Mouse (Mus musculus): ENCODE results near the gene Ralgps1. TPM values are rescaled to one million over a fixed set of nuclear protein-coding genes. Genes with fewer than 3 reads are reported as not detected.

Gene Ralgps1
- polyA plus RNA-seq, 1 experiment from 2014 or later, result 3.2 TPM

DNA sequence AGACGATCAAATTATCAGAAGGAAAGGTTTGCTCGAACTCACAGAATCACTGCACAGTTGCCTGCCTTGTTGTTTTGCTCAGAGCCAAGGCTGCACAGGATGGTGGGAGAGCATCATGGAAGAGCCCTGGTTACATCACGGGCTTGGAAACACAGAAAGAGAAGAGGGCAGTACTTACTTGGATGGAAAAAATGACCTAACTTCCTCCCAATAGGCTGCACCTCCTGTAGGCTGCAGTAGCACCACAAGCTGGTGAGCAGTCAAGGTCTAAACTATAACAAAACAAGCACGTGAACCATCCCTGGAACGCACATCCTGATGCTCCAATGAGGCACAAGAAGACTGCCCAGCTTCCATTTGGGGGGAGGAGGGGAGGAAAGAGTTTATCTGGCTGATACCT lies 163.2 kb downstream of the Ralgps1 start:
- H3K9me3 ChIP-seq (replicated peaks), result no peaks in the 10 kb centered on the region
- no peak overlapping the region for H3K9ac ChIP-seq
- H3K4me3 ChIP-seq (replicated peaks), result no peak overlapping the region
- no peak overlapping the region for H3K27ac ChIP-seq (replicated peaks)
- 82% methylated on average over 5 of the region's 5 CpGs for WGBS
- ATAC-seq (ENCODE audit: insufficient number of reproducible peaks, low FRiP score, low TSS enrichment, low read depth), result no peak
- H3K4me2 ChIP-seq (replicated peaks), result no peak overlapping the region
- no peaks in the 10 kb centered on the region for H3K27me3 ChIP-seq
- peaks cover 21% of the 10 kb centered on the region for H3K4me1 ChIP-seq
- no peaks in the 10 kb centered on the region for H3K36me3 ChIP-seq

DNA sequence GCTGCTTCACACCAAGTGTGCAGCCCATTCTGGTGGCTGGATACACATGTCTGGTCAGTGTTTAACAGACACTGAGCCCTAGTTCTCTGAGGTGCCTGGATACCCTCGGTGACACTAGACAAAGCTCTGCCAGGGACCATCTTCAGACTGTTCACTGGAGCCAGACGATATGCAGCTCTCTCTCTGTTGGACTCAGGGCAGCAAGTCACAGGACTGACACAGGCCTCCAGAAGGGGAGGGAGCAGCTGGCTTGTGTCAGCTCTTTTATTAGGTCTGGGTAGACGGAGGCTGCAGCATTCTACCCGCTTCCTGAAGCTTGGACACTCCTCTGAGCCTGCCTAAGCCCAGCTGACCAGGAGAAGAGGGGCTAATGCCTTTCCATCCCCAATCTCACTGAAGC lies 164.2 kb downstream of the Ralgps1 start:
- Histone ChIP-seq H3K9me3 (replicated peaks) (no peaks in the 10 kb centered on the region), H3K4me2 (replicated peaks) (no peak overlapping the region), H3K27me3 (no peaks in the 10 kb centered on the region), H3K4me1 (peaks cover 22% of the 10 kb centered on the region), H3K27ac (replicated peaks) (no peak overlapping the region), H3K4me3 (replicated peaks) (no peak overlapping the region), H3K36me3 (no peaks in the 10 kb centered on the region), H3K9ac (no peak overlapping the region)
- WGBS, result 47% methylated on average over 4 of the region's 4 CpGs
- no peak for ATAC-seq (ENCODE audit: insufficient number of reproducible peaks, low FRiP score, low TSS enrichment, low read depth)

DNA sequence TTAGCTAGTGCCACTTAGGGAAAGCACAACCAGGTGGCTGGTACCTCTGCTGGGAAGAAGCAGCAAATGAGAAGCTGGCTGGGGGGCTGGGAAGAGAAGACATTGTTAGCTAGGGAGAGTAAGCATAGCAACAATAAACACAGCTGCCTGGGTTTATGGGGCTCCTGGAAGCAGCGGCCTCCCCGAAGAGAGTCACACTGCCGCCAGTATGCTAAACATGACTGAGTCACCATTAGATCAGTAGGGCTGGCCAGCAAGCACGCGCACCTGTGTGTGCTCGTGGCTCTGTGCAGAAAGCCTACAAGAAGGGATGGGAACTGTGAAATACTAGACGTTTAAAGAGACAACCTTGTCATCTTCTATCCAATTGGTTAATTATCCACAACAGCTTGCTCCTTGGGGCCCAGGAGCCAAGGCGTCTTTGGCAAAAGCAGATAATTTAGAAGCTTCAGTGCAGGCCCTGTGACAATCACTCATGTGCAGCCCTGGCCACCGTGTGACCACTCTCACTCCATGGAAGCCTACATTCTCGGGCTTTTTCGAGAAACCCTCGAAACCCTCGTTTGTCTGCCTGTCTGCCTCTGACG lies 165.3 kb downstream of the Ralgps1 start:
- no peaks in the 10 kb centered on the region for H3K27me3 ChIP-seq
- no peak overlapping the region for H3K4me3 ChIP-seq (replicated peaks)
- 50% methylated on average over 14 of the region's 14 CpGs for WGBS
- H3K27ac ChIP-seq (replicated peaks), result no peak overlapping the region
- no peak for ATAC-seq (ENCODE audit: insufficient number of reproducible peaks, low FRiP score, low TSS enrichment, low read depth)
- no peaks in the 10 kb centered on the region for H3K9me3 ChIP-seq (replicated peaks)
- H3K4me1 ChIP-seq, result peaks cover 24% of the 10 kb centered on the region
- no peak overlapping the region for H3K9ac ChIP-seq
- H3K4me2 ChIP-seq (replicated peaks), result no peak overlapping the region
- no peaks in the 10 kb centered on the region for H3K36me3 ChIP-seq

GRCm38 (mm10) chr2:33204980-33205379 lies 166.3 kb downstream of the Ralgps1 start:
- 72% methylated on average over 5 of the region's 5 CpGs for whole genome bisulfite sequencing
- Histone ChIP-seq H3K27me3 (no peaks in the 10 kb centered on the region), H3K4me1 (peaks cover 27% of the 10 kb centered on the region), H3K4me3 (replicated peaks) (no peak overlapping the region), H3K4me2 (replicated peaks) (no peak overlapping the region), H3K9ac (no peak overlapping the region), H3K9me3 (replicated peaks) (no peaks in the 10 kb centered on the region), H3K36me3 (no peaks in the 10 kb centered on the region), H3K27ac (replicated peaks) (no peak overlapping the region)
- ATAC-seq (ENCODE audit: insufficient number of reproducible peaks, low FRiP score, low TSS enrichment, low read depth), result no peak

DNA sequence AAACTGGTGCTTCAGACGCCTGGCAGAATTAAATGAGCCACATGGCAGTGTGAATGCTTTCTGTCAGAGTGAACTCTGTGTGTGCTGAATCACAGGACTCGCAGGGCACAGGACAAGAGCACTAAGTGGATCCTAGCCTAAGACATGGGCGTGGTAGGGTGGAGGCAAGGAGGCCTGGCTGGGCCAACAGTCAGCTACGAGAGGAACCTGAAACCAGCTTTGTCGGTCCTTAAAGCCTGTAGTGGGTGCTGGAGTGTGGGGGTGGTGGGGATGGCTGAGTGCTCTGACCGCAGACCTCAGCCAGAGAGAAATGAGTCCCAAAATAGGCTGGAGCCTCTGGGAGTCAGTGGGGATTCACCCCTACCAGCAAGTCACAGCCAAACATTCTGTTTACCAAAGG lies 168.0 kb downstream of the Ralgps1 start:
- ATAC-seq (ENCODE audit: insufficient number of reproducible peaks, low FRiP score, low TSS enrichment, low read depth), result peak; percentile 40; the same call in 1 of the 2 replicates
- Histone ChIP-seq H3K9ac (no peak overlapping the region), H3K36me3 (no peaks in the 10 kb centered on the region), H3K27me3 (no peaks in the 10 kb centered on the region), H3K4me2 (replicated peaks) (no peak overlapping the region), H3K9me3 (replicated peaks) (no peaks in the 10 kb centered on the region), H3K4me3 (replicated peaks) (no peak overlapping the region), H3K4me1 (peaks cover 27% of the 10 kb centered on the region), H3K27ac (replicated peaks) (no peak overlapping the region)
- 35% methylated on average over 6 of the region's 6 CpGs for WGBS

GRCm38 (mm10) chr2:33200368-33201068 lies 170.8 kb downstream of the Ralgps1 start:
- Histone ChIP-seq H3K4me2 (replicated peaks) (no peak overlapping the region), H3K4me1 (peaks cover 15% of the 10 kb centered on the region), H3K27me3 (no peaks in the 10 kb centered on the region), H3K36me3 (no peaks in the 10 kb centered on the region), H3K9ac (no peak overlapping the region), H3K4me3 (replicated peaks) (no peak overlapping the region), H3K27ac (replicated peaks) (no peak overlapping the region), H3K9me3 (replicated peaks) (no peaks in the 10 kb centered on the region)
- no peak for ATAC-seq (ENCODE audit: insufficient number of reproducible peaks, low FRiP score, low TSS enrichment, low read depth)
- WGBS, result 75% methylated on average over 14 of the region's 14 CpGs

DNA sequence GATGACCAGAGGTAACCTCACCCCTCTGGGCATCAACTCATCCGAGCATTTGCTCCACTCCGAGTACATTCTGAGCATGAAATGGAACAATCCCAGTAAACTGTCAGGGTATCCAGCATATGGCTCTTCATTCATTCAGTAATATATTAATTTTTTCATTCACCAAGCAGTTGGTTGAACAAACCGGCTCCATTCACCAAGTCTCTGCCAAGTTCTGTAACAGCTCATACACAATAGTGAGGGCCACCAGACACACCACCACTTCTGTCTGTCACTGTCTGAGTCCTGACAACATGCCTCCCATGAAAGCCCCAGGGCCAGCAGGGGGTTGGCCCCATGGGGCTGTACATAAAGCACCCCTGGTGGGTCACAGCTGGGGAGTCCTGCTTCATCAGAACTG lies 181.3 kb downstream of the Ralgps1 start:
- no peak for ATAC-seq (ENCODE audit: insufficient number of reproducible peaks, low FRiP score, low TSS enrichment, low read depth)
- Histone ChIP-seq H3K4me2 (replicated peaks) (no peak overlapping the region), H3K4me1 (peaks cover 28% of the 10 kb centered on the region; the same call in 1 of the 2 replicates), H3K9me3 (replicated peaks) (no peaks in the 10 kb centered on the region), H3K27me3 (no peaks in the 10 kb centered on the region), H3K36me3 (no peaks in the 10 kb centered on the region), H3K4me3 (replicated peaks) (no peak overlapping the region), H3K27ac (replicated peaks) (no peak overlapping the region), H3K9ac (no peak overlapping the region)
- 77% methylated on average over 3 of the region's 3 CpGs for WGBS

GRCm38 (mm10) chr2:33188925-33189670 lies 182.2 kb downstream of the Ralgps1 start:
- H3K36me3 ChIP-seq, result no peaks in the 10 kb centered on the region
- no peak overlapping the region for H3K27ac ChIP-seq (replicated peaks)
- peaks cover 25% of the 10 kb centered on the region; the same call in 1 of the 2 replicates for H3K4me1 ChIP-seq
- 90% methylated on average over 6 of the region's 6 CpGs for WGBS
- ATAC-seq (ENCODE audit: insufficient number of reproducible peaks, low FRiP score, low TSS enrichment, low read depth), result no peak
- no peaks in the 10 kb centered on the region for H3K9me3 ChIP-seq (replicated peaks)
- no peak overlapping the region for H3K4me2 ChIP-seq (replicated peaks)
- no peaks in the 10 kb centered on the region for H3K27me3 ChIP-seq
- H3K9ac ChIP-seq, result no peak overlapping the region
- H3K4me3 ChIP-seq (replicated peaks), result no peak overlapping the region

DNA sequence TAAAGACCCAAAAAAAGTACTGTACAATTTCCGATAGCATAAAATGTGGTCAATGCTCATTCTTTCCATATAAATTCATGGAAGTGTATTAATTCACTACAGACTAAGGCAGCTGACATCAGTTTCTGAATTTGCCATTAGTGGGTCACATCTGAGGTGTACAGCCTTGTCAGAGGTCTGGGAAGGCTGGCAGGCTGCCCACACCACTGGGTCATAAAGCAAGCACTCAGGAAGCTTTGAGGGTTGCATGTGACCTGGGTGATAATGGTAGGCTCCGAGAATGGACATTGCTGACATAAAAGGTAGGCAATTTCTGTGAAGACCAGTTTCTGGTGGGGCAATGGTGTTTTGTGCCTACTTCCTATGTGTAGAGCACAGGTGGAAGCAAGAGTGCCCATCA lies 183.4 kb downstream of the Ralgps1 start:
- no peak for ATAC-seq (ENCODE audit: insufficient number of reproducible peaks, low FRiP score, low TSS enrichment, low read depth)
- H3K4me3 ChIP-seq (replicated peaks), result no peak overlapping the region
- no peak overlapping the region for H3K27ac ChIP-seq (replicated peaks)
- H3K36me3 ChIP-seq, result no peaks in the 10 kb centered on the region
- H3K9me3 ChIP-seq (replicated peaks), result no peaks in the 10 kb centered on the region
- H3K4me1 ChIP-seq, result peaks cover 19% of the 10 kb centered on the region; the same call in 1 of the 2 replicates
- 78% methylated on average over 2 of the region's 2 CpGs for WGBS
- H3K27me3 ChIP-seq, result no peaks in the 10 kb centered on the region
- no peak overlapping the region for H3K4me2 ChIP-seq (replicated peaks)
- no peak overlapping the region for H3K9ac ChIP-seq

GRCm38 (mm10) chr2:33186505-33186904 lies 184.8 kb downstream of the Ralgps1 start:
- H3K9ac ChIP-seq, result no peak overlapping the region
- H3K4me3 ChIP-seq (replicated peaks), result no peak overlapping the region
- 75% methylated on average over 7 of the region's 7 CpGs for WGBS
- H3K9me3 ChIP-seq (replicated peaks), result no peaks in the 10 kb centered on the region
- no peaks in the 10 kb centered on the region for H3K36me3 ChIP-seq
- H3K27ac ChIP-seq (replicated peaks), result peak overlapping the region; percentile 49; the same call in 1 of the 2 replicates
- no peak for ATAC-seq (ENCODE audit: insufficient number of reproducible peaks, low FRiP score, low TSS enrichment, low read depth)
- H3K4me1 ChIP-seq, result peaks cover 19% of the 10 kb centered on the region; the same call in 1 of the 2 replicates
- H3K4me2 ChIP-seq (replicated peaks), result no peak overlapping the region
- no peaks in the 10 kb centered on the region for H3K27me3 ChIP-seq

DNA sequence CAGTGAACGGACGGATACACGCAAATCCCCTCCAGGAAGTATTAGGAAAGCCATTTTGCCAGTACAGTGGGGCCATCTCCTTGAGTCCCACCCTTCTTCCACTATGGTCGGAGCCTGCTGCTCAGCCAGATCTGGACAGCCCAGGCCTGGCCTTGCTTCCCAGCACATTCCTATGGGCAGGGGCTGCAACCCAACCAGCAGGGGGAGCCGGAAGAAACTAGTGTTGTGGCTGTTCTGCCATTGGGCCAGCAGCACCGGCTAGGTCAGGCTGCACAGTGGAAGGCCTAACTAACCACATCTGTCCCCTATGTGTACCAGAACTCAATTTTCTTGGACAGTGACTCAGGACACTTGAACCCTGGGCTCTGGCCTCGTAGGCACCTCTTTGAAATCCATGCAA lies 186.0 kb downstream of the Ralgps1 start:
- no peaks in the 10 kb centered on the region for H3K27me3 ChIP-seq
- H3K27ac ChIP-seq (replicated peaks), result 0 out of 2 replicates have a peak overlapping the region, but pooled peaks have one; percentile 39

More for the DNA sequence above, 186.0 kb downstream of the Ralgps1 start:
- no peak overlapping the region for H3K4me2 ChIP-seq (replicated peaks)
- H3K4me1 ChIP-seq, result peaks cover 25% of the 10 kb centered on the region
- no peak overlapping the region for H3K4me3 ChIP-seq (replicated peaks)
- H3K9ac ChIP-seq, result no peak overlapping the region
- no peaks in the 10 kb centered on the region for H3K36me3 ChIP-seq
- H3K9me3 ChIP-seq (replicated peaks), result no peaks in the 10 kb centered on the region
- no peak for ATAC-seq (ENCODE audit: insufficient number of reproducible peaks, low FRiP score, low TSS enrichment, low read depth)
- WGBS, result 73% methylated on average over 7 of the region's 7 CpGs

All from embryonic facial prominence, embryonic 15.5 days (tissue).